Mouse (Mus musculus): ENCODE measurements around the gene Wrap53. TPM values are rescaled to one million over a fixed set of nuclear protein-coding genes. Genes with fewer than 3 reads are reported as not detected.
A peak's percentile ranks its signal among the peaks of the same experiment; 100 is the strongest.

Wrap53 gene
- total and polyA plus RNA-seq, 3 experiments, result 18.5 to 24.5 TPM; not detected in 1

DNA sequence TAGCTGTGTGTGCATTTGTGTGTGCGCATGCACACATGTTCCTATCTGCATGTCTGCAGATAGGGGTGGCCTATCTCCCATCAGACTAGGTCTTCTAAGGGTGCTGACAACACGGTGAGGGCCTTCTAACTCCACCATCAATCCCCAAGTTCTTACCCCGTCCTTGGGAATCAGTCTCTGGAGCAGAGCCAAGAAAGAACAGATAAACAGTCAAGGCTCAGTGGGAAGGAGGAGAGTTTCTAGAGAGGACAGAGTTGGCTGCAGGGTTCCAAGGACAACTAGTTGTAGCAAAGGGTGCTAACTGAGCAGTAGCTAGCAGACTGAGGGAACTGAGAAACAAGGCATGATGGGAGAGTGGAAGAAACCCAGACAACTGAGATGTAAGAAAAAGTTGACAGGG lies 21.7 kb upstream of the Wrap53 start (continued):
- no peak for TF ChIP-seq BHLHE40 (IDR thresholded peaks at IDR 0.05; ENCODE audit: borderline replicate concordance, low read depth, low read length)
- TF ChIP-seq USF1 (IDR thresholded peaks at IDR 0.05; ENCODE audit: low read depth, low read length), result no peak
- TF ChIP-seq SIN3A (IDR thresholded peaks at IDR 0.05; ENCODE audit: low read length), result peak; percentile 45; the same call in 1 of the 2 replicates
- TF ChIP-seq TCF12 (IDR thresholded peaks at IDR 0.05; ENCODE audit: low read depth, low read length), result 0 out of 2 replicates have a peak, but pooled peaks have one; percentile 21
- no peak for TF ChIP-seq MAFK (IDR thresholded peaks at IDR 0.05; ENCODE audit: borderline replicate concordance, low read depth, low read length)
- TF ChIP-seq UBTF (IDR thresholded peaks at IDR 0.05; ENCODE audit: borderline replicate concordance, insufficient read depth, low read depth, low read length), result no peak
- TF ChIP-seq MEF2A (IDR thresholded peaks at IDR 0.05; ENCODE audit: extremely low read depth, insufficient replicate concordance, low read depth, low read length, poor library complexity, severe bottlenecking), result no peak
- TF ChIP-seq E2F4 (IDR thresholded peaks at IDR 0.05; ENCODE audit: borderline replicate concordance, low read depth, low read length), result no peak
- no peak for TF ChIP-seq USF2 (IDR thresholded peaks at IDR 0.05; ENCODE audit: borderline replicate concordance in 1 of 2, insufficient read depth in 1 of 2, low read depth in 1 of 2, low read length in 2 of 2)
- TF ChIP-seq CHD1 (IDR thresholded peaks at IDR 0.05; ENCODE audit: low read depth, low read length), result no peak
- TF ChIP-seq GABPA (IDR thresholded peaks at IDR 0.05; ENCODE audit: low read depth, low read length), result no peak
- 0 out of 2 replicates have a peak, but pooled peaks have one; percentile 9 for TF ChIP-seq MYB (IDR thresholded peaks at IDR 0.05; ENCODE audit: low read depth, low read length)

DNA sequence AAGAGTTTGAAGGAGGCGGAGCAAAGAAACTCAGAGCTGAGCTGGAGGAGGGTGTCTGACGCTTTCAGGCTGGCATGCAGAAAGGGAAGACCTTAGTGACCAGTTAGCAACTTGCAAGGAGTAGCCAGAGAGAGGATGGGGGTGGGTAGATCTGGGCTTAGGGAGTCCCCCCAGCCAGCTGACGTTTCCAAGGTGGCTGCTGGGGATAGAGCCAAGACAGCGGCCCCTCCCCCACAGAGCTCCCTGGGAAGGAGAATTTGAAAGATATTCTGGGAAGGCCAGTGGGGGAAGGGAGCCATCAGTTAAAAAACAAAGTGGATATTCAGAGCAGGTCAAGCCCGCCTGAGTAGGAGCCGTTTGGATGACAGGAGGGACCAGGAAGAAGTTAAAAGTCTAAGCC lies 20.0 kb upstream of the Wrap53 start:
- Histone ChIP-seq H3K9ac (ENCODE audit: control insufficient read depth, low read depth, low read length, poor library complexity, severe bottlenecking) (no peak overlapping the region), H3K4me1 (ENCODE audit: control insufficient read depth in 1 of 2, insufficient read depth in 2 of 2, low read length in 2 of 2) (peaks cover 14 to 30% of the 10 kb centered on the region in 2 experiments), H3K36me3 (ENCODE audit: control insufficient read depth in 1 of 2, insufficient read depth in 2 of 2, low read length in 2 of 2) (peaks cover 4 to 19% of the 10 kb centered on the region in 2 experiments), H3K4me3 (ENCODE audit: control insufficient read depth in 1 of 2, insufficient read depth in 1 of 2, low read depth in 2 of 2, low read length in 2 of 2) (no peak overlapping the region), H3K27me3 (ENCODE audit: control insufficient read depth in 1 of 2, insufficient read depth in 2 of 2, low read length in 2 of 2) (no peaks in the 10 kb centered on the region), H3K79me2 (ENCODE audit: control insufficient read depth, insufficient read depth, low read length, poor library complexity) (peaks cover 4% of the 10 kb centered on the region), H3K9me3 (replicated peaks; ENCODE audit: insufficient read depth, low read length) (no peaks in the 10 kb centered on the region), H3K27ac (ENCODE audit: control insufficient read depth, low read depth, low read length) (no peak overlapping the region)
- no peak for DNase-seq (ENCODE audit: low read depth, low spot score)
- no peak for TF ChIP-seq POLR2AphosphoS2 (IDR thresholded peaks at IDR 0.05; ENCODE audit: low read length)
- TF ChIP-seq MAFK (IDR thresholded peaks at IDR 0.05; ENCODE audit: borderline replicate concordance, low read depth, low read length), result no peak
- no peak for TF ChIP-seq GABPA (IDR thresholded peaks at IDR 0.05; ENCODE audit: low read depth, low read length)

DNA sequence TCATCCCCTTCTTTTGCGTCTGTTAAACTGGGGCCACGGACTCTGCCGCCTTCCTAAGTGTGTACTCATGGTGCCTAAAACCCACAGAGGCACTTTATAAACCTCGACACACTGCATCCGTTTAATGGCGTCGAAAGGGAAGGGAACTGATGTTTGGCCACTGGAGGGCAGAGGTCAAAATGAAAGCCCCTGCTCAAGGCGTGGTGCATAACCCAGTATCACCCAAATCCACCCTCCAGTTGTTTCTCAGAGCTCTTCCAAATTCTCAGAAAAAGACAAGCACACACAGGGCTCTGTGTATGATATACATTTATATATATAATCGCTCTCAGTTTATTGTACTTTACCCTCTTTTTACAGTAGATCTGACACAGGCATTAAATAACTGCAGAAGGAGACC lies 19.4 kb upstream of the Wrap53 start:
- peaks cover 4 to 20% of the 10 kb centered on the region in 2 experiments for H3K36me3 ChIP-seq (ENCODE audit: control insufficient read depth in 1 of 2, insufficient read depth in 2 of 2, low read length in 2 of 2)
- H3K27me3 ChIP-seq (ENCODE audit: control insufficient read depth in 1 of 2, insufficient read depth in 2 of 2, low read length in 2 of 2), result no peaks in the 10 kb centered on the region
- H3K27ac ChIP-seq (ENCODE audit: control insufficient read depth, low read depth, low read length), result no peak overlapping the region
- DNase-seq (ENCODE audit: low read depth, low spot score), result no peak
- H3K9ac ChIP-seq (ENCODE audit: control insufficient read depth, low read depth, low read length, poor library complexity, severe bottlenecking), result no peak overlapping the region
- TF ChIP-seq GABPA (IDR thresholded peaks at IDR 0.05; ENCODE audit: low read depth, low read length) (no peak), CHD1 (IDR thresholded peaks at IDR 0.05; ENCODE audit: low read depth, low read length) (no peak), USF1 (IDR thresholded peaks at IDR 0.05; ENCODE audit: low read depth, low read length) (no peak), BHLHE40 (IDR thresholded peaks at IDR 0.05; ENCODE audit: borderline replicate concordance, low read depth, low read length) (no peak), NRF1 (IDR thresholded peaks at IDR 0.05; ENCODE audit: insufficient read depth, low read depth, low read length, poor library complexity, severe bottlenecking) (no peak), E2F4 (IDR thresholded peaks at IDR 0.05; ENCODE audit: borderline replicate concordance, low read depth, low read length) (no peak), ZNF384 (IDR thresholded peaks at IDR 0.05; ENCODE audit: low read depth, low read length) (no peak), MAFK (IDR thresholded peaks at IDR 0.05; ENCODE audit: borderline replicate concordance, low read depth, low read length) (no peak), MXI1 (IDR thresholded peaks at IDR 0.05; ENCODE audit: low read depth, low read length) (no peak), POLR2AphosphoS2 (IDR thresholded peaks at IDR 0.05; ENCODE audit: low read length) (no peak), ZC3H11A (IDR thresholded peaks at IDR 0.05; ENCODE audit: low read depth, low read length) (no peak), ETS1 (IDR thresholded peaks at IDR 0.05; ENCODE audit: low read depth, low read length) (no peak), POLR2A (IDR thresholded peaks at IDR 0.05; ENCODE audit: control insufficient read depth in 1 of 2, insufficient read depth in 1 of 2, low read depth in 1 of 2, low read length in 2 of 2, poor library complexity in 1 of 2) (no peak), UBTF (IDR thresholded peaks at IDR 0.05; ENCODE audit: borderline replicate concordance, insufficient read depth, low read depth, low read length) (no peak), GATA1 (IDR thresholded peaks at IDR 0.05; ENCODE audit: low read depth, low read length) (no peak), CTCF (IDR thresholded peaks at IDR 0.05 in 2 of 3, conservative IDR thresholded peaks at IDR 0.05 in 1 of 3; ENCODE audit: control insufficient read depth in 1 of 3, insufficient read depth in 1 of 3, low read depth in 2 of 3, low read length in 3 of 3, poor library complexity in 1 of 3, severe bottlenecking in 1 of 3) (no peak), RAD21 (IDR thresholded peaks at IDR 0.05; ENCODE audit: low read depth, low read length) (no peak), SIN3A (IDR thresholded peaks at IDR 0.05; ENCODE audit: low read length) (no peak), POLR2AphosphoS5 (IDR thresholded peaks at IDR 0.05; ENCODE audit: borderline replicate concordance, low read depth, low read length) (no peak), JUND (IDR thresholded peaks at IDR 0.05; ENCODE audit: low read depth, low read length) (no peak)
- H3K4me1 ChIP-seq (ENCODE audit: control insufficient read depth in 1 of 2, insufficient read depth in 2 of 2, low read length in 2 of 2), result peaks cover 14 to 29% of the 10 kb centered on the region in 2 experiments
- no peak overlapping the region for H3K4me3 ChIP-seq (ENCODE audit: control insufficient read depth in 1 of 2, insufficient read depth in 1 of 2, low read depth in 2 of 2, low read length in 2 of 2)
- H3K79me2 ChIP-seq (ENCODE audit: control insufficient read depth, insufficient read depth, low read length, poor library complexity), result no peaks in the 10 kb centered on the region; the same call in 1 of the 2 replicates
- H3K9me3 ChIP-seq (replicated peaks; ENCODE audit: insufficient read depth, low read length), result no peaks in the 10 kb centered on the region

All from MEL (cell line).